Mouse (Mus musculus) small intestine, adult 2 months (tissue): ENCODE results near the gene Ccl28. TPM values are rescaled to one million over a fixed set of nuclear protein-coding genes. Genes with fewer than 3 reads are reported as not detected.
A peak's percentile ranks its signal among the peaks of the same experiment; 100 is the strongest.
"Not testable (repeated sequence)": the region's sequence is repeated elsewhere in the genome, so short reads cannot be mapped to it uniquely, and the experiment has no call there.

Experiments used
- H3K27ac ChIP-seq: fragments of 200-500 bp; 2 replicates; pipeline ENCODE4 v1.5.1; 2012; ENCODE audit warnings: low read depth, low read length, control low read depth, inconsistent platforms; ENCODE audit not compliant: insufficient read depth
- H3K27me3 ChIP-seq: fragments of 200-500 bp; 2 replicates; pipeline ENCODE4 v1.6.1; 2012; ENCODE audit warnings: mild to moderate bottlenecking, moderate library complexity, low read length, inconsistent platforms; ENCODE audit not compliant: control insufficient read depth, insufficient read depth
- H3K36me3 ChIP-seq: fragments of 200-500 bp; 2 replicates; pipeline ENCODE4 v1.6.1; 2012; ENCODE audit warnings: mild to moderate bottlenecking, low read length, control low read depth, inconsistent platforms; ENCODE audit not compliant: control insufficient read depth, insufficient read depth
- H3K4me1 ChIP-seq: fragments of 200-500 bp; 2 replicates; pipeline ENCODE4 v1.6.1; 2012; ENCODE audit warnings: low read length, inconsistent platforms, mixed read lengths; ENCODE audit not compliant: control insufficient read depth, insufficient read depth, insufficient read length
- H3K4me3 ChIP-seq: fragments of 200-500 bp; 2 replicates; pipeline ENCODE4 v1.5.1; 2012; ENCODE audit warnings: low read depth, mild to moderate bottlenecking, control low read depth, inconsistent platforms, low read length, moderate library complexity
- CTCF ChIP-seq: fragments of 200-500 bp; IDR thresholded peaks from 2 replicates; pipeline ENCODE4 v1.5.1; 2012; ENCODE audit warnings: low read depth, mild to moderate bottlenecking, control low read depth, inconsistent platforms, low read length, moderate library complexity, mixed read lengths; ENCODE audit not compliant: insufficient replicate concordance, insufficient read length; ENCODE audit errors: extremely low read depth
- POLR2A ChIP-seq: fragments of 200-500 bp; IDR thresholded peaks from 2 replicates; pipeline ENCODE4 v1.6.1; 2012; ENCODE audit warnings: low read depth, mild to moderate bottlenecking, control low read depth, inconsistent platforms, low read length, moderate library complexity
- WGBS: fragments of 180-500 bp; shearing (Covaris S2); methylation state at CpG from one replicate; pipeline ENCODE4 v1.1.7; 2018; 5-methylcytosine and 5-hydroxymethylcytosine counted together
- polyA plus RNA-seq: library from polyadenylated mRNA; depleted of rRNA; stranded (reverse); fragments of >200 nt; gene quantifications from 2 replicates; pipeline ENCODE4 v1.2.3, GENCODE M21; 2012

The Ccl28 gene
- polyA plus RNA-seq, 1 experiment: 2.4 TPM

- Histone ChIP-seq H3K27me3 (no peaks in the 10 kb centered on the region), H3K36me3 (no peaks in the 10 kb centered on the region), H3K4me1 (peaks cover 9% of the 10 kb centered on the region; the same call in 1 of the 2 replicates), H3K27ac (peak overlapping the region; percentile 45), H3K4me3 (no peak overlapping the region)
- no peak for TF ChIP-seq POLR2A
- no peak for TF ChIP-seq CTCF
- WGBS: 88% methylated on average over 3 of the region's 3 CpGs
These were observed 4.8 kb upstream of the Ccl28 start for GRCm38 (mm10) chr13:119618841-119619240.

GRCm38 (mm10) chr13:119619735-119620134 is 3.9 kb upstream of the Ccl28 start:
- TF ChIP-seq CTCF (no peak), POLR2A (no peak)
- H3K4me3 ChIP-seq: no peak overlapping the region
- no peaks in the 10 kb centered on the region for H3K27me3 ChIP-seq
- 21% methylated on average over 3 of the region's 3 CpGs for WGBS
- peaks cover 9% of the 10 kb centered on the region; the same call in 1 of the 2 replicates for H3K4me1 ChIP-seq
- peak overlapping the region; percentile 45 for H3K27ac ChIP-seq
- H3K36me3 ChIP-seq: no peaks in the 10 kb centered on the region

GRCm38 (mm10) chr13:119625952-119626351 is 2.3 kb downstream of the Ccl28 start:
- not testable (repeated sequence) for H3K36me3 ChIP-seq, H3K4me1 ChIP-seq, H3K27me3 ChIP-seq, H3K4me3 ChIP-seq
- peak overlapping the region; percentile 36; the same call in 1 of the 2 replicates for H3K27ac ChIP-seq
- WGBS: 40% methylated on average over 5 of the region's 5 CpGs
- peak; percentile 52; the same call in 1 of the 2 replicates for TF ChIP-seq CTCF

- H3K4me3 ChIP-seq: peak overlapping the region; percentile 64
- peaks cover under 1% of the 10 kb centered on the region; the same call in 1 of the 2 replicates for H3K4me1 ChIP-seq
- H3K27me3 ChIP-seq: no peaks in the 10 kb centered on the region
- WGBS: 11% methylated on average over 31 of the region's 33 CpGs
- H3K27ac ChIP-seq: no peak overlapping the region
- H3K36me3 ChIP-seq: no peaks in the 10 kb centered on the region
- TF ChIP-seq POLR2A: no peak
- no peak for TF ChIP-seq CTCF
These were observed 8.0 kb downstream of the Ccl28 start for GRCm38 (mm10) chr13:119631482-119632155.

GRCm38 (mm10) chr13:119632156-119632548 is 8.5 kb downstream of the Ccl28 start:
- Histone ChIP-seq H3K4me1 (no peaks in the 10 kb centered on the region; the same call in 1 of the 2 replicates), H3K36me3 (no peaks in the 10 kb centered on the region), H3K27me3 (no peaks in the 10 kb centered on the region), H3K27ac (no peak overlapping the region), H3K4me3 (no peak overlapping the region)
- TF ChIP-seq POLR2A: no peak
- no peak for TF ChIP-seq CTCF
- 69% methylated on average over 4 of the region's 4 CpGs for WGBS

- Histone ChIP-seq H3K4me3 (no peak overlapping the region), H3K36me3 (peaks cover 2% of the 10 kb centered on the region), H3K27ac (no peak overlapping the region), H3K27me3 (no peaks in the 10 kb centered on the region), H3K4me1 (no peaks in the 10 kb centered on the region)
- 74% methylated on average over 2 of the region's 2 CpGs for WGBS
- TF ChIP-seq POLR2A (no peak), CTCF (no peak)
These were observed 11.9 kb downstream of the Ccl28 start for GRCm38 (mm10) chr13:119635496-119635895.

GRCm38 (mm10) chr13:119637837-119638236 is 14.2 kb downstream of the Ccl28 start:
- no peak overlapping the region for H3K27ac ChIP-seq
- no peaks in the 10 kb centered on the region for H3K27me3 ChIP-seq
- H3K4me1 ChIP-seq: no peaks in the 10 kb centered on the region
- 82% methylated on average over 4 of the region's 4 CpGs for WGBS
- no peak for TF ChIP-seq CTCF
- peaks cover 2% of the 10 kb centered on the region for H3K36me3 ChIP-seq
- no peak overlapping the region for H3K4me3 ChIP-seq
